Mouse (Mus musculus) MEL (cell line): ENCODE results near the gene Hmgb1.

Experiments used
- CTCF ChIP-seq, 3 experiments: IDR thresholded peaks in 2 of 3; conservative IDR thresholded peaks in 1 of 3; 2 replicates each; pipeline ENCODE4 v1.5.1; 2011 to 2012; ENCODE audit warnings: low read length in 3 of 3, low read depth in 2 of 3, mild to moderate bottlenecking in 2 of 3, improper control_type of control experiment in 1 of 3, inconsistent platforms in 1 of 3, mixed read lengths in 1 of 3, moderate library complexity in 1 of 3; ENCODE audit not compliant: control insufficient read depth in 1 of 3, insufficient read depth in 1 of 3, poor library complexity in 1 of 3, severe bottlenecking in 1 of 3
- MAZ ChIP-seq: IDR thresholded peaks from 2 replicates; pipeline ENCODE4 v1.6.1; 2012; ENCODE audit warnings: low read depth, mild to moderate bottlenecking, inconsistent platforms, low read length, improper control_type of control experiment
- POLR2A ChIP-seq, 2 experiments: IDR thresholded peaks; 2 replicates each; pipeline ENCODE4 v1.6.1; 2011 to 2012; ENCODE audit warnings: low read length in 2 of 2, mild to moderate bottlenecking in 2 of 2, control low read depth in 1 of 2, improper control_type of control experiment in 1 of 2, low read depth in 1 of 2, moderate library complexity in 1 of 2; ENCODE audit not compliant: control insufficient read depth in 1 of 2, insufficient read depth in 1 of 2, poor library complexity in 1 of 2
- ZC3H11A ChIP-seq: IDR thresholded peaks from 2 replicates; pipeline ENCODE4 v1.6.1; 2012; ENCODE audit warnings: low read depth, mild to moderate bottlenecking, inconsistent platforms, low read length, improper control_type of control experiment

DNA sequence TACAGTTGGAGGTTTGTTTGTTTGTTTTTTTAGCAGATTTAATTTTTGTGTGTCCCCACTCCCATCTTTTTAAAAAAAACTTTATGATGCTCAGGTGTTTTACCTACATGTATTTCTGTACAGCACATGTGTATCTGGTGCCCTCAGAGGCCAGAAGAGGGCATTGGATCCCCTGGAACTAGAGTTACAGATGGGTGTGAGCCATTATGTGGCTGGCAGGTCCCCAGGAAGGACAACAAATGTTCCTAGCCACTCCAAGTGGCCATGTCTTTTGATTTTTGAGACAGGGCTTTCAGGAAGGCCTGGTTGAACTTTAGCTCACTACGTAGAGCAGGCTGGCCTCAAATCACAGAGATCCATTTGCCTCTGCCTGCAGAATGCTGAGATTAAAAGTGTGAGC is 121.5 kb downstream of the Hmgb1 start:
- TF ChIP-seq ZC3H11A, result peak; percentile 52
- TF ChIP-seq MAZ, result no peak
- TF ChIP-seq POLR2A (IDR thresholded peaks at IDR 0.05; ENCODE audit: control insufficient read depth in 1 of 2, insufficient read depth in 1 of 2, low read depth in 1 of 2, low read length in 2 of 2, poor library complexity in 1 of 2), result no peak
- TF ChIP-seq CTCF (IDR thresholded peaks at IDR 0.05 in 2 of 3, conservative IDR thresholded peaks at IDR 0.05 in 1 of 3; ENCODE audit: control insufficient read depth in 1 of 3, insufficient read depth in 1 of 3, low read depth in 2 of 3, low read length in 3 of 3, poor library complexity in 1 of 3, severe bottlenecking in 1 of 3), result peak in 2 of 3 experiments; percentile 4 to 17; a peak in 2 of 6 replicates
